Mouse (Mus musculus): ENCODE results near the gene Efs. TPM values are rescaled to one million over a fixed set of nuclear protein-coding genes. Genes with fewer than 3 reads are reported as not detected.
A peak's percentile ranks its signal among the peaks of the same experiment; 100 is the strongest.
"Not testable (repeated sequence)": the region's sequence is repeated elsewhere in the genome, so short reads cannot be mapped to it uniquely, and the experiment has no call there.

Efs gene
- 1 to 10 TPM; 2.6 to 3.7 TPM for total RNA-seq (2021)
- long read RNA-seq, experiment 1, partial matches to known transcripts: 0 of 1 reads
- long read RNA-seq, experiment 1, other reads (novel, unspliced or antisense): 0 of 1 reads
- long read RNA-seq, experiment 2, partial matches to known transcripts: 2 of 6 reads
- long read RNA-seq, experiment 2, other reads (novel, unspliced or antisense): 2 of 6 reads

DNA sequence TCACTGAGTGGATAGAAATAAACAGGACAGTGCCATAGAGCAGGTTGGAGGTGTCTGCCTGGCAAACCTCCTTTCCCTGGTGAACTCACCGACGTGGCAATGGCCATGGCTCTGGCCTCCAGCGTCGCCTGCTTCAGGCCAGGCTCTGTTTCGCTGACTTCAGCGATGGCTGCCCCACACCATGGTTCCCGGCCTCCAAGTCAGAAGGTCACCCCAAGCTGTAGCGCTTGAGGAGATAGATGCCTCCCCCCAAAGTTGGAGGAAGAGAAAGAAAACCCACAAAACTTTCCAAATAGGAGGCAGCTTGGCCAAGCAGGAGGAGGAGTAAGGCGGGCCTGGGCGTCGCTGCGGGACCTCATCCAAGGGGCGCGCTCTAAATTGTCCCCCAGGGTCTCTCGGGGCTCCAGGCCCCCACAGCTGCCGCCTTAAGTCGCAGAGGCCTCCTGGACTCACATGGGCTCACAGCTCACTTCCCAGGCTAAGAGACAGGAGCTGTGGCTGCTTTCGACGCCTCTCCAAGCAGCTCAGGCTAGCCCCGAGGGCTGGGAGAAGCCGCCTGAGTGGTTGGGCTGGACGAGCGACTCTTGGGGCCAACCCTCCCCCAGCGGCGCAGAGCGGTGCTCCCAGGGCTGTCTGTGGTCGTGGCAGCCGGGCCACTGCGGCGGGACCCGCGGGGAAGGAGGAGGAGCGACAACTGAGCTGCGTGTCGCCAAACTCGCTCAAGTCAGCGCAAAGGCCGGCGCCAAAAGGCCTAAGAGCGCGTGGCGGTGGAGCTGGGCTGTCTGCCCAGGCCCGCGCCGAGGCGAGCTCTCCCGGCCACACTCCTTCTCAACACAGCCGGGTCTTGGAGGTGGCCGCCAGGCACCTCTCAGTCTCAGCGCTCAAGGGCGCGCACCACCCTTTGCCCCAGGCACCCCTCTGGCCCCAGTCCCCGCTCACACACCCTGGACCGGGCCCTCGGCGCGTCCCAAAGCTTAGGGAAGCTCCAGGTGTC is at the start of gene Efs:
Gene Efs (minus strand): TSS at position 778 of the 994 bp plus-strand sequence.
- DNase-seq: peak; percentile 70

DNA sequence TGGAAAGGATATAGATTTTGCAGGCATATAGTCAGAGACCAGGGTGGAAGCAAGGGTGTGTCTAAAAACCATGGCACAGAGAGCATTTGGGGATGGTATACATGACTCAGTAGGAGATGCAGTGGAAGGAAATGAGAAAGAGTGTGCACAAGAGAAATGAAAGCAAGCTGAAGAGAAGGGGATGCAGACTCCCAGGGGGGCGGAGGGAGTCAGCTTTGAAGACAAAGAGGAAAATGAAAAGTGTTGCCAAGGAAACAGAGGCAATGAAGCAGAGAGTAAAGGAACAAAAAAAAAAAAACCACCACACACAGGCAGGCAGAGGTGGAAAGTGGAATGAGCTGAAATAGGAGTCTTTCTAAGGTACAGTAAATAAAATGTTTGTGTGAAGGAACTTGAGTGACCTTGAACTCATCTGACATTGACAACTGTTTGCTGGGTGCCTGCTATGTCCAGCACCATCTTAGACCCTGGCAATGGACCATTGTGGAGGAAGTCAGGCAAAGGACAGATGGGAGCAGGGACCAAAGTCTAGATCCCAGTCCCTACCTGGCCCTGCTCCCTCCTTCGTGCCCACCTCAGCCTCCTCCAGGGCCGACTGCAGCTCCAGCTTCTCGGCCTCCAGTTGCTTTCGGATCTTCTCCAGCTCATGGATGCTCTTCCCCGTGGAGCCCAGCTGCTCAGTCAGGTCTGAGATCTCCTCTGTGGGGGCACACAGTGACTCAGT is 48.3 kb upstream of the Efs start:
- DNase-seq: no peak

GRCm38 (mm10) chr14:54972786-54973185 is 46.9 kb upstream of the Efs start:
- not testable (repeated sequence) for DNase-seq

DNA sequence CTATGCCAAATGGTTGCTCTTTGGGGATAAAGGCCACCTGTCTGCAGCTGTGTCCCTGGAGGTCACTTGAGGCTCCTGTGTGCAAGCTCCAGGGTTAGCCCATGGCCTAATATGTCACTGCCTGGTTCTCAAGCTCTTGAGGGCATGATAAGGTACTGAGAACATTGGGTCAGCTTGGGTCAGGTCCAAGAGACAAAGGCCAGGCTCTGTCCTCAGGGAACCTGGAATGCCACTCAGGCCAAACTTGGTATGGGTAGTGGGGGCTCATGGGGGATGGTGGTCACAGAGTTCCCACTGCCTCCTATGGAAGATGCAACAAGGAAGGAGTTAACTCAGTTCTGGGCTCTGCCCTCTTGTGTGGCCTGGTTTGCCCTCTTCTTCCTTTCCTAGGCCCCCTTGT is 42.4 kb upstream of the Efs start:
- DNase-seq: no peak

- no peak for DNase-seq
Observed at GRCm38 (mm10) chr14:54967874-54968273, 41.9 kb upstream of the Efs start.

GRCm38 (mm10) chr14:54966320-54966977 is 40.5 kb upstream of the Efs start, which contains the start of gene Myh6:
Gene Myh6, minus strand, starts transcription at chr14:54966927.
- no peak for DNase-seq

DNA sequence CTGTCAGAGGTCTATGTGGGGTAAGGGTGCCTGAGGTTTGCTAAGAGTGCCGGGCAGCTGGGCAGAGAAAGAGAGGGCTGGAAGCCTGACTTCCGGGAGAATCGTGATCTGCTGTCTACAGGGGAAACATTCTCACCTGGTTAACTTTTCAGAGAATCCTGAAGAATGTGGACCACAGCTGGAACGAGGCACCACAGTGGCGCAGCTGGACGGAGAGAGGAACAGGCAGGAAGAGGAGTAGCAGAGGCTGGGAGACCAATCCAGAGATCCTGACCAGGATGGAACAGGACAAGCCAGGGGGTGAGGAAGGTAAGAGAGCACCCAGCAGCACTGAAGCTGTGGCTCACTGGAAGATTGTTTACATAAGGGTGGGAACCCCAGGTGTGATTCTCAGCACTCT is 39.7 kb upstream of the Efs start:
- no peak for DNase-seq

DNA sequence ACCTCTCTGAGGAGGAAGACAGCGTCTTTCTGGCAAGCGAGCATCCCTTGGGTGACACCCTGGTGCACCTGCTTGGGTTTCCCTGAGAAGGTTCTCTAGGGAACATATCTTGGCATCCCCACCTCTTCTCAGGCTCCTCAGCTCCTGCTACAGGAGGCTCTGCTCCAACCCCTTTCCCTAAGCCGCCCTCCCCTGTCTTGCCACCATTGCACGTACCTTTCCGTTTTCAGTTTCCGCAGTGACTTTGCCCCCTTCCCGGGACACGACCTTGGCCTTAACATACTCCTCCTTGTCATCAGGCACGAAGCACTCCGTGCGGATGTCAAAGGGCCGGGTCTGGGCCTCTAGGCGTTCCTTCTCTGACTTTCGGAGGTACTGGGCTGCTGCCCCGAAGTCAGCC is 39.1 kb upstream of the Efs start:
- no peak for DNase-seq

GRCm38 (mm10) chr14:54963727-54964126 is 37.8 kb upstream of the Efs start:
- DNase-seq: no peak

GRCm38 (mm10) chr14:54962714-54963113 is 36.8 kb upstream of the Efs start:
- no peak for DNase-seq

- no peak for DNase-seq
Observed at GRCm38 (mm10) chr14:54961487-54961886, 35.6 kb upstream of the Efs start.

DNA sequence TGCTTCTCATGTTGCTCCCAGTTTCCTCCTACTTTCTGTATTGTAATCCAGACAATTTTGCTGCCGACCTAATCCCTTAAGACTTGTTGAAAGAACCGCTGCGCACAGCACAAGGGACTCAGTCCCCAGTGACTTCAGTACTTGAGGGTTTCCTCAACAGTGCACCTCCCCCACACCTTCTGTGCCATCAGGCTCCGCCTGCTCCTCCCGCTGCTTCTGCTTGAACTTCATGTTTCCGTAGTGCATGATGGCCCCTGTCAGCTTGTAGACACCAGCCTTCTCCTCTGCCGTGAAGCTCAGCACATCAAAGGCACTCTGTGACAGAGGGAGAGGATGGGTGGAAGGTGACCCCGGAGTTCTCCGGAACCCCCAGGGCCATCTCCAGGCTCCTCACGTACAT is 34.8 kb upstream of the Efs start:
- DNase-seq: no peak

DNA sequence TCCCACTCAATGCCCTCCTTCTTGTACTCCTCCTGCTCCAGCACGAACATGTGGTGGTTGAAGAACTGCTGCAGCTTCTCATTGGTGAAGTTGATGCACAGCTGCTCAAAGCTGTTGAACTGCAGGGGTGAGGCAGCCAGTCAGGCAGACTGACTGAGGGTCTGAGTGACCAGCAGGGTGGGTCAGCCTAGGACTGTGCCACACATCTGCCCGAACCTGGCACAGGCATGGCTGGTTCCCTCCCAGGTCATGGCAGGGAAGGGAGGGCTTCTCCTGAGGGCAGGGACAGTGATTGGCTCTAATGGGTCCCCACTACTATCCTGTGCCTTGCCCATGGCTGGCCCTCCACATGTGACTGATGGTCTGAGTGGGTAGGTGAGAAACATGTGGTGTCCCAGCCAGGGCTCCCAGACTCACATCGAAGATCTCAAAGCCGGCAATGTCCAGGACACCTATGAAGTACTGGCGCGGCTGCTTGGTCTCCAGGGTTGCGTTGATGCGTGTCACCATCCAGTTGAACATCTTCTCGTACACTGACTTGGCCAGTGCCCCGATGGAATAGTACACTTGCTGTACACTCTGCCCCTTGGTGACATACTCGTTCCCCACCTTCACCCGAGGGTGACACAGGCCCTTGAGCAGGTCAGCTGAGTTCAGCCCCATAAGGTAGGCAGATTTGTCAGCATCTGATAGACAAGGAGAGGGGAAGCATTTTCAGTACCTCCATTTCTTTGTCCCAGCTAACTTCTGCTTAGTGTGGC is 34.1 kb upstream of the Efs start:
- DNase-seq: not testable (repeated sequence)

DNA sequence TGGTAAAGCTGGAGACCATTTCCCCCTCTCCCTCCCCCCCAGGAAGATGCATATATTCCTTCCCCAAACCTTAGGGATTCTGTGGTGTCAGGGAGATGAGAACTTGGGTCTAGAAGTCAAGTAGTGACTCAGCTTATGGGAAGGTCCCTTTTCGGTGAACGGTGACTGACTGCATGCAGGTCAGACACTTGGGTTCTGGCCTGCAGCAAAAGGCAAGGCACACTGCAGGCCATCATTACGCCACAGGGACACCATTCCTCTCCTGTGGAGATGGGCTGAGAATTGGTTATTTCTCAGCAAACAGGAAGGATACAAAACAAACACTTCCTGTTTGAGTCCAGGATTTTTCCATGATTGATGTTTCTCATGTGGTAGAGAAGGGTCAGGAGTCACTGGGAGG is 33.3 kb upstream of the Efs start:
- DNase-seq: no peak

DNA sequence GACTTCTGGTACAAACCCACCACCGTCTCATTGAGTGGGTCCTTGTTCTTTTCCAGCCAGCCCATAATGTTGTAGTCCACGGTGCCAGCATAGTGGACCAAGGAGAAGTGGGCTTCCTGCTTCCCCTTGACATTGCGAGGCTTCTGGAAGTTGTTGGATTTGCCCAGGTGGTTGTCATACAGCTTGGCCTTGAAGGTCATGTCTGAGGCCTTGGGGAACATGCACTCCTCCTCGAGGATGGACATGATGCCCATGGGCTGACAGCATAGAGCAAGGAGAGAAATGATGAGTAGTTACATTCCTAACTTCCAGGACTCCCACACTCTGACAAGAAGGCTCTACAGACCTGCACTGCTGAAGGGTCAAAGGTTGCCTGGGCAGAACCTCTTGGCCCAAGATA is 32.6 kb upstream of the Efs start:
- no peak for DNase-seq

DNA sequence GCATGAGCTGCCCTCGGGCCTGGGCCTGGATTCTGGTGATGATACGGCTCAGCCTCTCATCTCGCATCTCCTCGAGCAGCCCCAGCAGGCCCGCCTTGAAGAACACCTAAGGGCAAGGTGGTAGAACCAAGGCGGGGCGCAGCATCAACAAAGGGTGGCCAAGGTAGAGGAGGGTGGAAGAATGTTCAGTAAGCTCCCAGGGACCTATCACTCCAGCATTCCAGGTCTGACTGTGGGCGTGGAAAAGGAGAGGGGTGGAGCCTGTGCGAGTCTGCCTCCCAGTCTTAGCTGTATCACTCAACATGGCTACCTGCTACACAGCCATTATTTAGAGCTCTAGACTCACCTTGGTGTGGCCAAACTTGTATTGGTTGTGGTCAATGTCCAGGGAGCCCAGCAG is 30.6 kb upstream of the Efs start:
- DNase-seq: no peak

GRCm38 (mm10) chr14:54955481-54955880 is 29.6 kb upstream of the Efs start:
- no peak for DNase-seq

GRCm38 (mm10) chr14:54954474-54954873 is 28.5 kb upstream of the Efs start:
- no peak for DNase-seq

DNA sequence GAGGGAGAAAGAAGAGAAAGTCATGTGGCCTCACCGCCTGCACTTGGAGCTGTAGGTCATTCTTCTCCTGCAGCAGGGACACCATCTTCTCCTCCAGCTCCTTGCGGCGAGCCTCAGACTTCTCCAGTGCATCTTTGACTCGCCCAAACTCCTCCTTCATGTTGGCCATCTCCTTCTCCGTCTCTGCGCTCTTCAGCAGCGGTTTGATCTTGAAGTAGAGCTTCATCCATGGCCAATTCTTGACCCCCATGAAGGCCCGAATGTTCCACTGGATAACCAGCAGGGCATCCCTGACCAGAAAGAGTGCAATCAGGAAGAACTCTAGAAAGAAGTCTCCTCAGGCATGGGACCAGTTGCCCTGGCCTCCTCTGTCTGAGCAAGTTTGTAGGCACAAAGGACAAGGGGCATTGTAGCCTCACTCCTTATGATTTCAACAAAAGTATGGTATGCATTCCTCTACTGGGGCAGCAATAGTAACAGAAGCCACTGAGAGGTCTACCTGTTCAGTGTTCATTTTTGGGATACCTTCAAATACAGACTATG is 27.8 kb upstream of the Efs start:
- no peak for DNase-seq

DNA sequence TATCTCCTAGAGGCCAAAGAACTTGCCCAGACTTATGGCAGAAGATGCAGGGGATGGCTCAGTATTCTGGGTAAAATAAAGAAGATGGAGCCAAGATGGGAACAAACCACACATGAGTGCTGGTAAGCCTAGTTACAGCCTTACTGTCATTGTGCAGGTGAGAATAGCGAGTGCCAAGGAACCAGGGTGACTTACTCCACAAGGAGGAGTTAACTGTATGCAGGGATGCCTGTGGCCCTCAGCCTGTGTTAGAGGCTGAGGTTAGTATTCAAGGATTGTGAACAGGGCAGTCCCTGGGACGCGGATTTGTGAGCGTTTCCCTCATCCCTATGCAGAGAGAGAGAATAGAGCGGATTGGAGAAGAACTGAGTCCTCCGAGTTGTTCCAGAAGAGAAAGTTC is 25.7 kb upstream of the Efs start:
- DNase-seq: no peak

- DNase-seq: no peak
Observed at GRCm38 (mm10) chr14:54950493-54950892, 24.6 kb upstream of the Efs start.
